Mouse (Mus musculus) cerebral cortex, adult 2 months (tissue): ENCODE results near the gene Grid1.

Source experiments
- WGBS: fragments of 180-500 bp; shearing (Covaris S2); methylation state at CpG from one replicate; pipeline ENCODE4 v1.1.7; 2018; 5-methylcytosine and 5-hydroxymethylcytosine counted together

Gene Grid1

GRCm38 (mm10) chr14:35113276-35113645 is 293.4 kb downstream of the Grid1 start:
- WGBS = 83% methylated on average over 2 of the region's 2 CpGs

GRCm38 (mm10) chr14:35115913-35116312 is 296.0 kb downstream of the Grid1 start:
- 70% methylated on average over 3 of the region's 3 CpGs for WGBS

- WGBS = 87% methylated on average over 2 of the region's 2 CpGs
Measured at GRCm38 (mm10) chr14:35120089-35120488, 300.2 kb downstream of the Grid1 start.

GRCm38 (mm10) chr14:35120905-35121304 is 301.0 kb downstream of the Grid1 start:
- 61% methylated on average over 4 of the region's 4 CpGs for WGBS

- 33% methylated on average over 3 of the region's 3 CpGs for WGBS
Measured at GRCm38 (mm10) chr14:35122111-35122510, 302.2 kb downstream of the Grid1 start.

- 76% methylated on average over 5 of the region's 5 CpGs for WGBS
Measured at GRCm38 (mm10) chr14:35123260-35123875, 303.5 kb downstream of the Grid1 start.

- WGBS = 91% methylated on average over 8 of the region's 8 CpGs
Measured at GRCm38 (mm10) chr14:35127616-35128015, 307.7 kb downstream of the Grid1 start.

- WGBS = 60% methylated on average over 2 of the region's 2 CpGs
Measured at GRCm38 (mm10) chr14:35135056-35135455, 315.1 kb downstream of the Grid1 start.

GRCm38 (mm10) chr14:35138069-35138468 is 318.2 kb downstream of the Grid1 start:
- 78% methylated on average over 7 of the region's 7 CpGs for WGBS

- 71% methylated on average over 7 of the region's 7 CpGs for WGBS
Measured at GRCm38 (mm10) chr14:35139824-35140223, 319.9 kb downstream of the Grid1 start.

- WGBS = 47% methylated on average over 3 of the region's 3 CpGs
Measured at GRCm38 (mm10) chr14:35152450-35152849, 332.5 kb downstream of the Grid1 start.

- 38% methylated on average over 3 of the region's 3 CpGs for WGBS
Measured at GRCm38 (mm10) chr14:35153701-35154277, 333.9 kb downstream of the Grid1 start.

GRCm38 (mm10) chr14:35154364-35154763 is 334.5 kb downstream of the Grid1 start:
- 54% methylated on average over 3 of the region's 3 CpGs for WGBS

- 78% methylated on average over 7 of the region's 7 CpGs for WGBS
Measured at GRCm38 (mm10) chr14:35157069-35157655, 337.3 kb downstream of the Grid1 start.

- WGBS = 87% methylated on average over 2 of the region's 2 CpGs
Measured at GRCm38 (mm10) chr14:35159296-35159695, 339.4 kb downstream of the Grid1 start.

- 65% methylated on average over 2 of the region's 2 CpGs for WGBS
Measured at GRCm38 (mm10) chr14:35167451-35167850, 347.5 kb downstream of the Grid1 start.

- 45% methylated on average over 1 of the region's 1 CpGs for WGBS
Measured at GRCm38 (mm10) chr14:35173861-35174260, 354.0 kb downstream of the Grid1 start.

- WGBS = 82% methylated on average over 3 of the region's 3 CpGs
Measured at GRCm38 (mm10) chr14:35176021-35176420, 356.1 kb downstream of the Grid1 start.

GRCm38 (mm10) chr14:35185399-35185798 is 365.5 kb downstream of the Grid1 start:
- 55% methylated on average over 1 of the region's 1 CpGs for WGBS

- 93% methylated on average over 6 of the region's 6 CpGs for WGBS
Measured at GRCm38 (mm10) chr14:35192256-35192655, 372.3 kb downstream of the Grid1 start.

- 95% methylated on average over 3 of the region's 3 CpGs for WGBS
Measured at GRCm38 (mm10) chr14:35197371-35197770, 377.5 kb downstream of the Grid1 start.

GRCm38 (mm10) chr14:35198447-35198846 is 378.5 kb downstream of the Grid1 start:
- 74% methylated on average over 4 of the region's 4 CpGs for WGBS

GRCm38 (mm10) chr14:35198899-35199298 is 379.0 kb downstream of the Grid1 start:
- WGBS = 75% methylated on average over 6 of the region's 6 CpGs
